Mouse (Mus musculus) ovary, adult 10 weeks (tissue): ENCODE results near the gene Ap1s3. TPM values are rescaled to one million over a fixed set of nuclear protein-coding genes. Genes with fewer than 3 reads are reported as not detected.

ENCODE experiments used
- polyA plus RNA-seq: library from polyadenylated mRNA; stranded (reverse); fragments of 350-450 nt; fragmentation: Illumina TruSeq; extraction: RNeasy Lipid Tissue Mini Kit (QIAGEN cat#74804); gene quantifications from one replicate; pipeline ENCODE4 v1.2.3, GENCODE M21; 2014

Ap1s3 gene
- 7.2 TPM for polyA plus RNA-seq

DNA sequence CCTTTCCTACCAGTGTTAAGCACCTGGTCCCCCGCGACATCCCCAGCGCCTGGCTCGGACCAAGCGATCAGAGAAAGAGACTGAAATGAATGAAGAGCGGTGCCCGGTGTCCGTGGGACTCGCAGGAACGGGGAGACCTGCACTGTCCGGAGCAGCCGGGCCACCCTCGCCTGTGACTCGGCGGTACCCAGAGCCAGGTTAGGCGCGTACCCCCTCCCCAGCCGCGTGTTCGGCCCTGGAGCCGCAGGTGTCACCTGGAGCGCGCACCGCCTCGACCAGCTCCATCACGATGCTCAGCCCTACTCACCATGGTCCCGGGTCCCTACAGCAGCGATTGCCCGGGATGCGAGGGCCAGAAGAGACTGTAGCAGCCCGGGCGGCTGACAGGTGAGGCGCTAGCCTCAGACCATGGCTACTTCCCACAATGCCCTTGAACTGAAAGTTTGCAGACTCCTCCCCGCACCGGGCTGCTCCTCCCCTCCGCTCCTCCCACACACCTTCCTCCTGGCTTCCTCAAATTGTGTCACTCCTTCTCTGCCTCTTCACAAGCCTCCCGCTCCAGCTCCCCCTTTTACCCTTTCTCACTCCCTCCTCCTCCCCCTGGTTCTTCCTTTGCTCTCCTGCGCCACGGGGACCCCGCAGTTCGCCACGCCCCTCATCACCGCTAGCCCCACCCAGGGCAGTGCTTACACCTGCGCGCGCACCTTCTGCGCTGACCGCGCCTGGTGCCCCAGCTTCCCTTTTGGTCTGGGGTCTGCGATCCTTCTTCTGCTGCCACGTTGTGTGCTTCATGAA lies at the start of gene Ap1s3:
Gene Ap1s3, minus strand, starts transcription at position 430 of the 795 bp plus-strand sequence.

Other genes starting within 250 kb of the Ap1s3 start
- gene Scg2, start 231.9 kb downstream of the Ap1s3 start, polyA plus RNA-seq: 0.37 TPM
- gene Mrpl44, start 104.0 kb upstream of the Ap1s3 start, polyA plus RNA-seq: 12.3 TPM
- gene Wdfy1, start 104.2 kb upstream of the Ap1s3 start, polyA plus RNA-seq: 9.5 TPM
- 637 TPM for gene Serpine2, start 189.2 kb upstream of the Ap1s3 start, polyA plus RNA-seq